Mouse (Mus musculus) cortical plate, adult 2 months (tissue): ENCODE results near the gene Rab26. TPM values are rescaled to one million over a fixed set of nuclear protein-coding genes. Genes with fewer than 3 reads are reported as not detected.

Experiments
- H3K27ac ChIP-seq: fragments of 200-500 bp; 2 replicates; pipeline ENCODE4 v1.5.1; 2012; ENCODE audit warnings: low read length, control low read depth, inconsistent platforms; ENCODE audit not compliant: insufficient read depth
- H3K4me1 ChIP-seq: fragments of 200-500 bp; 2 replicates; pipeline ENCODE4 v1.6.1; 2011; ENCODE audit warnings: low read length; ENCODE audit not compliant: control insufficient read depth, insufficient read depth
- H3K4me3 ChIP-seq: fragments of 200-500 bp; 2 replicates; pipeline ENCODE4 v1.5.1; 2011; ENCODE audit warnings: mild to moderate bottlenecking, low read length, control low read depth; ENCODE audit not compliant: insufficient read depth
- CTCF ChIP-seq: fragments of 200-500 bp; IDR thresholded peaks from 2 replicates; pipeline ENCODE4 v1.5.1; 2011; ENCODE audit warnings: mild to moderate bottlenecking, control low read depth, low read length; ENCODE audit not compliant: insufficient read depth; ENCODE audit errors: extremely low read depth
- POLR2A ChIP-seq: fragments of 200-500 bp; IDR thresholded peaks from 2 replicates; pipeline ENCODE4 v1.6.1; 2011; ENCODE audit warnings: mild to moderate bottlenecking, low read length, control low read depth; ENCODE audit not compliant: insufficient read depth; ENCODE audit errors: extremely low read depth
- polyA plus RNA-seq: library from polyadenylated mRNA; depleted of rRNA; stranded (reverse); fragments of >200 nt; gene quantifications from 2 replicates; pipeline ENCODE4 v1.2.3, GENCODE M21; 2012

Rab26 gene
- polyA plus RNA-seq, 1 experiment: 97.3 TPM

DNA sequence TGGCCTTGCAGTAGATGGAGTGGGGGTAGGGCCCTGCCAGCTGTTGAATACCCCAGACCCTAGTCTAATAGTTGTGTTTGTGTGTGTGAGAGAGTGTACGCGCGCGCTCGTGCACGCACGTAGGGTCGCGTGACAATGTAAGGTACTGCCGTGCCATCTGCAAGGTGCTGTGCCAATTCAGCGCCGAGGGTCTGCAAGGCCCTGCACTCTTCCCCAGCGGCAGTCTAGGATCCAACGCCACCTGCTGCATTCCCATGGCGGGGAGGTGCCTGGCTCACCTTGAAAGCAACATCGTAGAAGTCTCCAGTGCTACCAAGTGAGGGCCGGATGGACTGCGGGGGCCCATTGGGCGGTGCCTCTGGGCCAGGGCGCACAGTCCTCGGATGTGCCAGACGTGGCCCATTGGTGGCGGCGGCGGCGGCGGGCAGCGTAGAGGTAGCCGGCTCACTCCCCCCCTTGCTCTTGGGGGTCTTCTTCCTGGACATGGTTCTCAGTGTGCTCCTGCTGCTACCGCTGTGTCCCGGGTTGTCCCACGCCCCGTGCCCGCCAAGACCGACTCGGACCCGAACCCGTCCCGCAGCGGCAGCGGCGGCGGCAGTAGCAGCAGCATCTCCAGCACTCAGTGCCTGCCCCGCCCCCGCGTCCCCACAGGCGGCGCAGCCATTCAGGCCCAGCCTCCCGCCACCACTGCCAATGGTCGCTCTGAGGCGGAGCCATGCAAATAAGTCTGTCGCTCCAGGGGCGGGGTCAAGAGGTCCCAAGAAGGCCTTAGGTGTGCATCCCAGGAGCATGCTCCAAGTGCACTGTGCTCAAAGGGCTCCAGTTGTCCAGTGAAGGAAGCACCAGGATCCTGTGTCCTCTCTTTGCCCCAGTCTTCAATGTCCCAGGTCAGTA is 664 bp downstream of the Rab26 start:
- H3K4me3 ChIP-seq: peak overlapping the region; percentile 56
- peaks cover 26% of the 10 kb centered on the region for H3K4me1 ChIP-seq
- H3K27ac ChIP-seq: peak overlapping the region; percentile 40; the same call in 1 of the 2 replicates
- no peak for TF ChIP-seq CTCF
- TF ChIP-seq POLR2A: peak; percentile 44; the same call in 1 of the 2 replicates

- TF ChIP-seq POLR2A: no peak
- TF ChIP-seq CTCF: no peak
- H3K27ac ChIP-seq: peak overlapping the region; percentile 32; the same call in 1 of the 2 replicates
- H3K4me1 ChIP-seq: peaks cover 19% of the 10 kb centered on the region
- H3K4me3 ChIP-seq: peak overlapping the region; percentile 56
Measured at GRCm38 (mm10) chr17:24532045-24532444, 2.0 kb downstream of the Rab26 start.

DNA sequence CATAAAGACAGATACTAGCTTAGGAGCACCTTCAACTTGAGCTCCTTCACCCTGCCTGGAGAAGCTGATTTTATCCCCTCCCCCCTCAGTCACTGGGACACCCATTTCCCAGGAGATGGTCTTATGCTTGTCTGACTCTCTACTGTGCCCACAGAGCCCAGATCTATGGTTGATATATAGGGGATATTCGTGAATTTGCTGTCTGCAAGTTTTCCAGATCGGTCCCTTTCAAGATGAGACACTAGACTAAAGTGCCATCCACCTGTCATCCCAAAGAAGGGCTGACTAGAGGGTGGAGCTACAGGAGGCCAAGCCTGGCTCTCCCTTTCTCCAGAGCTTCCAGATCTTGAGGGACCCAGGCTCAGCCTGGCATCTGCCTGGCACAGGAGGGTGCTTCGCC is 2.9 kb downstream of the Rab26 start:
- no peak for TF ChIP-seq POLR2A
- TF ChIP-seq CTCF: no peak
- H3K4me3 ChIP-seq: no peak overlapping the region
- H3K27ac ChIP-seq: no peak overlapping the region
- H3K4me1 ChIP-seq: peaks cover 16% of the 10 kb centered on the region

DNA sequence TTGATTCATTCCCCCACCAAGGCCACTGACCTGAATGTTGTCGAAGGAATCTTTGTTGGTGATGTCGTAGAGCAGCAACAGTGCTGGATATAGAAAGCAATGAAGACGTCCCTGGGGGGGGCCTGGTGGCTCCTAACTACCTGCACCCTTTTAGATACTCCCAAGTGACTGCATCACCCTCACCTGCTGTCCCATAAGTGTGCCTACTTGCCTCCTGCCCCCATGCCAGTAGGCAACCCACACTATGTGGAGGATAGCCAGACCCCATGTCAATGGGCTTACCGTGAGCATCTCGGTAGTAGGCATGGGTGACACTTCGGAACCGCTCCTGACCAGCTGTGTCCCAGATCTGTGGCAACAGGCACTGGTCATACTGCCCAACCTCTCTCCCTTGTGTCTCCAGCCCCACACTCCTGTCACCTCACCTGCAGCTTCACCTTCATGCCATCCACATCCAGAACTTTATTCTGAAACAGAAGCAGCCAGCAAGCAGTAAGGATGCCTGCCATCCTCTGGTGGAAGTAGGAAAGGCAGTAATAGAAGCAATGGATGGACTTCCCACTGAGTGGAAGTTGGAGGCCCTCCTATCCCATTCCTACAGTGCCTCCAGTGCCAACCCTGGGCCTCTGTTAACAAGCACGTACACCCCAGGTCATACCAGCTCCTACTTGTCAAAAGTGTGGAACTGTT is 3.5 kb downstream of the Rab26 start:
- H3K27ac ChIP-seq: no peak overlapping the region
- peaks cover 14% of the 10 kb centered on the region for H3K4me1 ChIP-seq
- H3K4me3 ChIP-seq: no peak overlapping the region; the same call in 1 of the 2 replicates
- TF ChIP-seq CTCF: peak; percentile 36; the same call in 1 of the 2 replicates
- 0 out of 2 replicates have a peak, but pooled peaks have one; percentile 3 for TF ChIP-seq POLR2A

GRCm38 (mm10) chr17:24529883-24530282 is 4.1 kb downstream of the Rab26 start:
- H3K4me3 ChIP-seq: peak overlapping the region; percentile 32; the same call in 1 of the 2 replicates
- no peak overlapping the region for H3K27ac ChIP-seq
- H3K4me1 ChIP-seq: peaks cover 12% of the 10 kb centered on the region

DNA sequence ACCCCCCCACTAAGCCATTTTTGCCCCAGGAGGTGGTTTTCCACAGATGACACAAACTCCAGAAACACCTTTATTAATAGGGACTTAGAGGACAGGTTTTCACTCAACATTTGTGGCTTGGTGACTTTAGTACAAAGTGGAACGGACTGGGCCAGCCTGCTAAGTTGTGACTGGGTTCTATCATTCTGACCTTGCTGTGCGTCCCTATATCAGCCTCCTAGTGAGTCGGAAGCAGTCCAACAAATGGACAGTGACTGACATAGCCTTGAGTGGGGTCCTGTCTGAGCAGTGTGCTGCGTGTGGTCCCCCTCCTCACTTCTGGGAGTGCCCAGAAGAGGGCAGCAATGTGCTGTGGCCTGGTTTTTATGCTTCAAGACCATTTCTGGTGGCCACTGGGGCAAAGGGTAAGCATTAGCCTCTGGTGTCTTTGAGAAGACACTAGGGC is 5.0 kb downstream of the Rab26 start:
- peaks cover 11% of the 10 kb centered on the region for H3K4me1 ChIP-seq
- peak overlapping the region; percentile 32 for H3K4me3 ChIP-seq
- TF ChIP-seq CTCF (peak; percentile 76), POLR2A (no peak)
- H3K27ac ChIP-seq: no peak overlapping the region

More at GRCm38 (mm10) chr17:24529883-24530282, 4.1 kb downstream of the Rab26 start:
- TF ChIP-seq CTCF (no peak), POLR2A (no peak)

DNA sequence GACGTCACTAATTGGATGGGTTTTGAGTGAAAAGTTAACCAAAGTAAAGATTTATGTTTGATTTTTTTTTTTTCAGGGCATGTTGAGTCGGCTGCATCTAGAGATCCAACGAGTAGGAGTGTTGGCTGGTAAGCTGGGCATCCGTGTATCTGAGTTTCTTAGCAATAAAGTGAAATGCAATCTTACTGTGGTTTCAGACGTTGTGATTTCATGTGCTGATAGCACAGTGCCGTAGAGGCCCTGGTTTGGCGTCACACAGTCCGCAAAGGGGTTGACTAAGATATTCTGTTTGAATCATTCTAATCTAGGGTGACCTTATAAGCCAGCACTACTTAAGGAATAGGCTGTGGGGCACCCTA is 5.5 kb downstream of the Rab26 start:
- H3K4me1 ChIP-seq: peaks cover 10% of the 10 kb centered on the region

GRCm38 (mm10) chr17:24527723-24528559 is 6.1 kb downstream of the Rab26 start, which contains the start of gene Traf7:
TSS of gene Traf7 (minus strand) at chr17:24527938.
- Histone ChIP-seq H3K4me3 (peak within 1 kb of the TSS; percentile 64), H3K27ac (peak within 1 kb of the TSS; percentile 10; the same call in 1 of the 2 replicates), H3K4me1 (peaks cover 10% of the 10 kb centered on the region)
- peak; percentile 100 for TF ChIP-seq POLR2A
- TF ChIP-seq CTCF: no peak

More for the DNA sequence above, 5.5 kb downstream of the Rab26 start:
- TF ChIP-seq CTCF (no peak), POLR2A (no peak)
- H3K4me3 ChIP-seq: peak overlapping the region; percentile 32
- H3K27ac ChIP-seq: 0 out of 2 replicates have a peak overlapping the region, but pooled peaks have one; percentile 8
